Mouse (Mus musculus) spleen, postnatal 10 days (tissue): Measurements from ENCODE around the gene Shb.
"Not testable (repeated sequence)": the region's sequence is repeated elsewhere in the genome, so short reads cannot be mapped to it uniquely, and the experiment has no call there.

Source experiments
- DNase-seq, 2 experiments: peaks; one replicate each; pipeline ENCODE4 v3.0.0; 2021 to 2022; ENCODE audit warnings: low spot score in 2 of 2

The Shb gene

GRCm38 (mm10) chr4:45398315-45398714 lies 134.0 kb downstream of the Shb start:
- not testable (repeated sequence) for DNase-seq

GRCm38 (mm10) chr4:45396211-45396610 lies 136.1 kb downstream of the Shb start:
- DNase-seq, result peak in 1 of 2 experiments; percentile 14

GRCm38 (mm10) chr4:45393658-45394057 lies 138.6 kb downstream of the Shb start:
- DNase-seq, result no peak

GRCm38 (mm10) chr4:45392994-45393393 lies 139.3 kb downstream of the Shb start:
- no peak for DNase-seq

GRCm38 (mm10) chr4:45392572-45392971 lies 139.7 kb downstream of the Shb start:
- no peak for DNase-seq

GRCm38 (mm10) chr4:45392099-45392498 lies 140.2 kb downstream of the Shb start:
- no peak for DNase-seq

GRCm38 (mm10) chr4:45387296-45387695 lies 145.0 kb downstream of the Shb start:
- DNase-seq, result not testable (repeated sequence)

GRCm38 (mm10) chr4:45382133-45382532 lies 150.1 kb downstream of the Shb start:
- not testable (repeated sequence) for DNase-seq

GRCm38 (mm10) chr4:45380903-45381580 lies 151.2 kb downstream of the Shb start:
- not testable (repeated sequence) for DNase-seq

- no peak for DNase-seq
These were observed 155.7 kb downstream of the Shb start for GRCm38 (mm10) chr4:45376573-45376972.

- no peak for DNase-seq
These were observed 157.4 kb downstream of the Shb start for GRCm38 (mm10) chr4:45374879-45375278.
